Mouse (Mus musculus) liver, adult 2 months (tissue): ENCODE results near the gene Spata2l.
A peak's percentile ranks its signal among the peaks of the same experiment; 100 is the strongest.

Experiments used
- CTCF ChIP-seq: fragments of 200-500 bp; IDR thresholded peaks from 2 replicates; pipeline ENCODE4 v1.5.1; 2011; ENCODE audit warnings: low read depth, low read length, control low read depth
- POLR2A ChIP-seq: fragments of 200-500 bp; IDR thresholded peaks from 2 replicates; pipeline ENCODE4 v1.6.1; 2011; ENCODE audit warnings: low read length, control low read depth; ENCODE audit not compliant: insufficient read depth; ENCODE audit errors: extremely low read depth

DNA sequence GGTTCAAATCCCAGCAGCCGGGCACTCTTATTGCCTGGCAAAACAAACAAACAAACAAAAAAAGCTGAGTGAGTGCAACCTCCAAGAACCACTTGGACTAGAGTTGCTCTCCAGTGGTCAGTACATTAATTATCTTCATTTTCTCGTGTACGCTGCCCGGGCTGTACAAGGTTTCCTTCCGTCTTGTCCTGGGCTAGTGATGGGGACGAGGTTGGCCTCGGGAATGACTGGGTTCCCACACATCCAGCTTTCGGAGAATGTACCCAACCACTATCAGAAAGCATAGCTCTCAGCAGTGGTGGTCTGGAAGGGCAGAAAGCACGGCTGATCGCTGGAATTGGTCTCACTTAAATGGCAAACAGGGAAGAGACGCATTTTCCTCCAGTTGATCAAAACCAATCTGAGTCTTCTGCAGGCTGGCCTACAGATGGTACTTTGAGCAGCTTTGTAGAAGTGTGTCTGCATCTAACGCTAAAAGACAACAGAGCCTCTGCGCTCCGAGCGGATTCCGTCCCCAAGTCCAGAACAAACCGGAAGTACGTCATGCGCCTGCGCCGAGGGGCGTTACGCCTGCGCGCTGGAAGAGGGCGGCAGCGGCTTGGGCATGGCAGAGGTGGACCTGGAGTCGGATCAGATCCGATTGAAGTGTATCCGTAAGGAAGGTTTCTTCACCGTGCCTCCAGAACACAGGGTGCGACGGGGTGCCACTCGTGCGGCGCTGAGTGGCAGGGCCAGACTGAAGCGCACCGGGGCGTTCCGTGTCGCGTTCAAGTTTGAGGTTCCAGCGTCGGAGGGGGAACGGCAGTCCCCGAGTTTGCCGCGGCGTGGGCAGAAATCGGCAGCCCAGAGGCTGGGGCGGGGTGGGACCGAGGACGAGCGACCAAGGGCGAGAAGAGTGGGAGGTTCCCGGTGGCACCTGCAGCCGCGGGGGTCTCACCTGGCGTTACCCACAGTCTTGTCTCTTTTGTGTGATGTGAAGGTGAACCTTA, 11.5 kb downstream of the Spata2l start, which contains the start of gene Cdk10:
- TF ChIP-seq POLR2A: peak; percentile 77
- no peak for TF ChIP-seq CTCF
